Mouse (Mus musculus) layer of hippocampus, adult 9-11 months (tissue): ENCODE results near the gene Marcksl1.

ENCODE experiments used
- DNase-seq: peaks from one replicate; pipeline ENCODE4 v3.0.0; 2022

Gene Marcksl1

DNA sequence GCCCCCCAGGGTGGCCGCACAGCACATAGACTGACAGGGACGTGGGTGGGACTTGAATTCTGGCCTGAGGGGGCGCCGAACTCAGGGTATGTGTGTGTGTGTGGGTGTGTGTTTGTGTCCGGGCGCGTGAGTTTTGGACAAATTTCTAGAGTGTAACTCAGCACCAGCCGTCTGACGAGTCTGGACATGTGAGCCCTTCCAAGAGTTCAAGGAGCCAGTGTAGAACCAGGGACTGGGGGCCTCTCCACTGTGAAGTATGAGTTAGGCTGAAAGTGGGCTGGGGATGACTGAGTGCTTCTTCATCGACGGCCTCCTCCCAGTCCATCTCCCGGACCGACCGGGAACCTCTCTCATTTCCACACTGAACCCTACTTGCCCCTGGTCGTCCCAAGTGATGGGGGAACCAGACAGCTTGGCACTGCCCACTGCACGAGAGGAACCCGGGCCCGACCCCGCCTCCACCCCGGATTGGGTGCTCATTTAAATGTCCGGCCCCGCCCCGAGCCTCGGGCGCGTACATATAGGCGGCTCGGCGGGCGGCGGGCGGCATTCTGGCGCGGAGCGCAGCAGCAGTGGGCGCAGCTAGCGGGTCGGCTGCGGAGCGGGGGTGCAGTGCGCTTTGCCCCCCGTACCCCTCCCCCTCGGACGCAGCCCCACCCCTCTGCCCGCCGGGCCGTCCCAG lies at the start of gene Marcksl1:
Gene Marcksl1, plus strand, starts transcription at position 496 of the 682 bp plus-strand sequence.
- peak; percentile 85 for DNase-seq

- no peak for DNase-seq
Measured at GRCm38 (mm10) chr4:129464286-129464815, 49.0 kb upstream of the Marcksl1 start.

- DNase-seq, result no peak
Measured at GRCm38 (mm10) chr4:129476047-129476446, 37.3 kb upstream of the Marcksl1 start.

GRCm38 (mm10) chr4:129479863-129480262 lies 33.5 kb upstream of the Marcksl1 start:
- DNase-seq, result no peak

- DNase-seq, result peak; percentile 63
Measured at GRCm38 (mm10) chr4:129481090-129481489, 32.3 kb upstream of the Marcksl1 start.

DNA sequence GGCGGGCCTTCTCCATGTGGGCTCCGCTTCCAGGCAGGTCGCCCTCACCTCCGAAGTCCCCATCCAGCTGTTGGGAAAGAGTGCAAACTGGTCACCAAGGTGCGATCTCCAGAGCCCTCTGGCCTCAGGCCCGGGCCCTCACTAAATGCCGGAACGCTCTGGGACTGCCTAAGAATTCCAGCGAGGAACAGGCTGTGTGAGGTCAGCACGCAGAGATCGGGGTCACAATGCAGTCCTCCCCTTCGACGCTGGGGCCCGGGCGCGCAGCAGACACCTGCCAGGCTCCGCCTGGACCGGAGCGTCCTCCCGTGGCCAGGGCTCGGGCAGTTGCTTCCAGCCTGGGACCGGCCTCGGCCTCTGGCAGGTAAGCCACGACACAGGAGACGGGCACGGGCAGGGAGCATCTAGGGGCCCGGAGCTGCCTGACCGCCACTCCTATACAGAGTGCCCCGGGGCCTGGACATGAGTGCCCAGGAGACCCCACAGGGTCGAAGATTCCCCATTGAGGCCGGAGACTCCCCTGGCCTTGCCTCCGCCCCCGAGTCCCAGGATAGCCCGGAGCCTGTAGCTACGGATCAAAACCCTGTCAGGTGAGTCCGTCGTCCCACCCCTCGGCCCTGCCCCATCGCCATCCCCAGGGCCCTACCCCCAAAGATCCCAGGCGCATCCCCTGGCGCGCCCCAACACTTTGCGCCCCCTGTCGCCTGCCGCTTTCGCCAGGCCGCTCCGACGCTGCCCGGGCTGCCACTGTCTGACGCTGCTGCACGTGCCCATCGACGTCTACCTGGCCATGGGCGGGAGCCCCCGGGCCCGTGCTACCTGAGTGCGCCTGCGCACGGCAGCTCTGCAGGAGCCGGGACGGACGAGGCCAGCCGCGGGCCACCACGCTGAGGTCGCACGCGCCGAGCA lies 22.2 kb upstream of the Marcksl1 start, which contains the start of the genes Tssk3 and Fam229a:
Gene Tssk3, minus strand, starts transcription at position 51 of the 909 bp plus-strand sequence.
Gene Fam229a, plus strand, starts transcription at position 219 of the 909 bp plus-strand sequence.
- DNase-seq, result no peak

- DNase-seq, result no peak
Measured at GRCm38 (mm10) chr4:129494681-129495080, 18.7 kb upstream of the Marcksl1 start.

DNA sequence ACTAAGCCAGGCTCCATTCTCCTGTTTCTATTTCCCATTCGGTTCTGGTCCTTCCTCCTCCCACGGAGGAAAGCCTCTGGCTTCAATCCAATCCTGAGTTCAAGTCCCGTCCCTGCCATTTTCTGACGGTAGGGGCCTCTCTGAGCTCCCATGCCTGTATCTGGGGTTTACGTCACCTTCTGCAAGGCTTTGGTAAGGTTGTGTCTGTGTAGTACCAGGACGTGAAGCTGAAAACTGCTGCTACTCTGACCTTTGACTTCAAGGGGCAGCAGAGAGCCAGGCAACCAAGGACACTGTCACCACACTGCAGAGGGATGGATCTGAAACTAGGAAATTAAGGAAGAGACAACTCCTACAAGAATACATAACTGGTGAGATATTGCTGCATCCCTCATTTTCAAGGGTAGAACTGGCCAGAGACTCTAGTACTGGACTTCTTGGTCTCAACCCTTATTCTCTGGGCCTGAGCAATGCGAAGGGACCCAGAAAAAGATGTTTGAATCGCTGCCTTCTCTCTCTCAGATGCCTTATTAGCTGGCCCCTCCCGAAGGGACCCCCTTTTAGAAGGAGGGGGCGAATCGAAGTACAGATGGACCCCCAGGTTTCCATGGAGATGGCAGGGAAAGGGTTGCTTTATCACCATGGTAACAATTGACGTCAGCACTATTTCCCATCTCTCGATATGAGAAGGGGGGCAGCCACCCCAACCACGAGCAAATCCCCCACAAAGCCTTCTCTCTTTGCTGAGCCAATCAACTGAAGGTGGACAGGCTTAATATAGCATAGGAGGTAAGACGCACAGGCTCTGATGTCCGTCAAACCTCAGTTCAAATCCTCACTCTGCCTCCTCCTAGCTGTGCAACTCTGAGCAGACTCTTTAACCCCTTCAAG lies 17.5 kb upstream of the Marcksl1 start:
- DNase-seq, result peak; percentile 85

GRCm38 (mm10) chr4:129496631-129497030 lies 16.8 kb upstream of the Marcksl1 start:
- DNase-seq, result peak; percentile 48

GRCm38 (mm10) chr4:129498941-129499340 lies 14.4 kb upstream of the Marcksl1 start:
- DNase-seq, result no peak

DNA sequence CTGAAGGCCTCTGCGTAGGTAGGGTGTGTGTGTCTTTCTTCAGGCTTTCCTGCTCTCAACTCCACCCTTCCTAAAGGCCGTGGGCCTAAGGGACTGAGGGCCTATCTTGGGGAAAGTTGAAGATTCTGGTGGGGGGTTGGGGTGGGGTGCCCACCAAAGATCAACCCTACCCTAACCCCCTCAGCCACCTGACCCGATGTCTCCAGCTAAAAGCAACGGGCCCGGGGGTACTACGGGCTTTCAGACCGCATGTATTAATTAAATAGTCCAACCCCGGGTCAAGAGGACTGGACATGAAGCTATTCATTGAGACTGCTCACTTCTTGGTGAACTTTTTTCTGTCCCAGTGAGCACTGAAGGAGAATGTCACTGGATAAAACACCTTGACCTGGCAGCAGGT lies 13.4 kb upstream of the Marcksl1 start:
- no peak for DNase-seq

- DNase-seq, result peak; percentile 78
Measured at GRCm38 (mm10) chr4:129500607-129501566, 12.5 kb upstream of the Marcksl1 start.

- no peak for DNase-seq
Measured at GRCm38 (mm10) chr4:129502327-129502888, 11.0 kb upstream of the Marcksl1 start.

GRCm38 (mm10) chr4:129502901-129503444 lies 10.4 kb upstream of the Marcksl1 start:
- DNase-seq, result no peak

- DNase-seq, result no peak
Measured at GRCm38 (mm10) chr4:129505511-129505910, 7.9 kb upstream of the Marcksl1 start.

- DNase-seq, result no peak
Measured at GRCm38 (mm10) chr4:129507434-129508236, 5.7 kb upstream of the Marcksl1 start.

- no peak for DNase-seq
Measured at GRCm38 (mm10) chr4:129508237-129508515, 5.2 kb upstream of the Marcksl1 start.

- no peak for DNase-seq
Measured at GRCm38 (mm10) chr4:129508834-129509600, 4.4 kb upstream of the Marcksl1 start.

DNA sequence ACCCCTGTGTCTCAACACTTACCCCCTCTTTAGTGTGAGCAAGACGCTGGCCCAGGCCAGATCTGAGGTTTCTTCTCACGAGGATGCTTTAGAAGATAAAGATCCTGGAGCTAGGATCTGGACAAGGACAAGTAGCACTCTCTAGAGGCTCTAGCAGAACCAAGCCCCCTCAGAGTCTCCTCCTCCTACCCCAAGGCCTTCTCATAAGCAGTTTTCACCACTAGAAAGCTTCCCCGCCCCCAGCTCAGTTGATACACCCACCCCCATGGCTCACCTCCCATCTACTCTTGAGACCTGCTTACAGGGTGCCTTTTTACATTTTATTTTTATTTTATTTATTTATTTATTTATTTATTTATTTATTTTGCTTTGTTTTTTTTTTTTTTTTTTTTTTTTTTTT lies 3.7 kb upstream of the Marcksl1 start:
- no peak for DNase-seq
